Mouse (Mus musculus): ENCODE data around the gene Rapgef4.

- no peak for TF ChIP-seq CTCF (IDR thresholded peaks at IDR 0.05; ENCODE audit: low read depth, low read length)
- TF ChIP-seq TAL1 (conservative IDR thresholded peaks at IDR 0.05; ENCODE audit: low read depth, low read length) = no peak
Observed at GRCm38 (mm10) chr2:71986276-71986848, 5.3 kb downstream of the Rapgef4 start.
